Mouse (Mus musculus) heart, postnatal 4 days (tissue): ENCODE results near the gene 2810408A11Rik. TPM values are rescaled to one million over a fixed set of nuclear protein-coding genes. Genes with fewer than 3 reads are reported as not detected.
"Not testable (repeated sequence)": the region's sequence is repeated elsewhere in the genome, so short reads cannot be mapped to it uniquely, and the experiment has no call there.

Experiments
- DNase-seq: peaks from one replicate; pipeline ENCODE4 v3.0.0; 2021
- total RNA-seq, 2 experiments: library from RNA; stranded (reverse); gene quantifications; 2 replicates each; pipeline ENCODE4 v1.2.3; 2021

The 2810408A11Rik gene
- total RNA-seq, 2 experiments from 2014 or later = 5.2 to 6.2 TPM

- no peak for DNase-seq
Measured at GRCm38 (mm10) chr11:69930967-69931537, 30.3 kb upstream of the 2810408A11Rik start.

GRCm38 (mm10) chr11:69930176-69930575 lies 29.4 kb upstream of the 2810408A11Rik start:
- not testable (repeated sequence) for DNase-seq

GRCm38 (mm10) chr11:69929712-69930111 lies 28.9 kb upstream of the 2810408A11Rik start:
- no peak for DNase-seq

GRCm38 (mm10) chr11:69927501-69927900 lies 26.7 kb upstream of the 2810408A11Rik start:
- no peak for DNase-seq

- no peak for DNase-seq
Measured at GRCm38 (mm10) chr11:69922796-69923195, 22.0 kb upstream of the 2810408A11Rik start.

- no peak for DNase-seq
Measured at GRCm38 (mm10) chr11:69922012-69922756, 21.4 kb upstream of the 2810408A11Rik start.

- peak; percentile 100 for DNase-seq
Measured at GRCm38 (mm10) chr11:69921114-69922011, 20.6 kb upstream of the 2810408A11Rik start, which contains the start of gene Eif5a. Gene Eif5a, minus strand, starts transcription at chr11:69921958.

- DNase-seq = peak; percentile 68
Measured at GRCm38 (mm10) chr11:69920266-69921031, 19.7 kb upstream of the 2810408A11Rik start.

- peak; percentile 88 for DNase-seq
Measured at GRCm38 (mm10) chr11:69919661-69920265, 19.0 kb upstream of the 2810408A11Rik start.

GRCm38 (mm10) chr11:69919053-69919452 lies 18.3 kb upstream of the 2810408A11Rik start:
- DNase-seq = no peak

- DNase-seq = no peak
Measured at GRCm38 (mm10) chr11:69918118-69918517, 17.3 kb upstream of the 2810408A11Rik start.

- no peak for DNase-seq
Measured at GRCm38 (mm10) chr11:69917379-69917948, 16.7 kb upstream of the 2810408A11Rik start.

GRCm38 (mm10) chr11:69916652-69917378 lies 16.0 kb upstream of the 2810408A11Rik start:
- DNase-seq = not testable (repeated sequence)

GRCm38 (mm10) chr11:69915667-69916627 lies 15.2 kb upstream of the 2810408A11Rik start:
- DNase-seq = no peak

GRCm38 (mm10) chr11:69914917-69915430 lies 14.2 kb upstream of the 2810408A11Rik start:
- DNase-seq = no peak

- DNase-seq = no peak
Measured at GRCm38 (mm10) chr11:69914372-69914764, 13.6 kb upstream of the 2810408A11Rik start.

GRCm38 (mm10) chr11:69913554-69914371 lies 13.0 kb upstream of the 2810408A11Rik start, which contains the start of gene Gps2:
Gene Gps2, plus strand, starts transcription at chr11:69913888.
- DNase-seq = peak; percentile 94
